Mouse (Mus musculus) ES-E14 (cell line): Measurements from ENCODE around the gene Slc9a9.

Experiments
- CHD2 ChIP-seq: IDR thresholded peaks from 2 replicates; pipeline ENCODE4 v1.6.1; 2014; ENCODE audit warnings: mild to moderate bottlenecking, low read depth, low read length, inconsistent platforms
- HCFC1 ChIP-seq: IDR thresholded peaks from 2 replicates; pipeline ENCODE4 v1.6.1; 2012; ENCODE audit warnings: low read length, inconsistent platforms, borderline replicate concordance; ENCODE audit not compliant: insufficient read depth
- MAFK ChIP-seq: IDR thresholded peaks from 2 replicates; pipeline ENCODE4 v1.6.1; 2014; ENCODE audit warnings: mild to moderate bottlenecking, low read depth, low read length, inconsistent platforms; ENCODE audit not compliant: insufficient read depth
- ZC3H11A ChIP-seq: IDR thresholded peaks from 2 replicates; pipeline ENCODE4 v1.6.1; 2012; ENCODE audit warnings: low read depth, mild to moderate bottlenecking, inconsistent platforms, low read length, borderline replicate concordance

- TF ChIP-seq CHD2 (no peak), MAFK (no peak), ZC3H11A (no peak), HCFC1 (no peak)
Measured at GRCm38 (mm10) chr9:94653827-94654226, 15.9 kb upstream of the Slc9a9 start.
